Mouse (Mus musculus): ENCODE data around the gene Zbtb46. TPM values are rescaled to one million over a fixed set of nuclear protein-coding genes. Genes with fewer than 3 reads are reported as not detected.

Zbtb46 gene
- polyA plus RNA-seq, 1 experiment from 2014 or later = 9.1 TPM

GRCm38 (mm10) chr2:181385885-181386284, 73.3 kb downstream of the Zbtb46 start:
- Histone ChIP-seq H3K36me3 (ENCODE audit: control insufficient read depth, insufficient read depth, low read length) (peaks cover 23% of the 10 kb centered on the region), H3K4me2 (replicated peaks; ENCODE audit: low read depth, low read length) (no peak overlapping the region), H3K27ac (ENCODE audit: low read length) (no peak overlapping the region), H3K4me1 (ENCODE audit: control insufficient read depth, insufficient read depth, low read length) (no peaks in the 10 kb centered on the region), H3K9ac (replicated peaks; ENCODE audit: low read depth, low read length) (no peak overlapping the region), H3K27me3 (ENCODE audit: control insufficient read depth, insufficient read depth, low read length) (no peaks in the 10 kb centered on the region), H3K9me3 (ENCODE audit: control insufficient read depth, low read depth, low read length) (no peaks in the 10 kb centered on the region), H3K4me3 (ENCODE audit: low read depth, low read length) (no peak overlapping the region)
- 64% methylated on average over 3 of the region's 3 CpGs for WGBS
- ATAC-seq (ENCODE audit: insufficient number of reproducible peaks, insufficient read depth, low FRiP score, low read depth) = no peak

- no peak overlapping the region for H3K4me2 ChIP-seq (replicated peaks; ENCODE audit: low read depth, low read length)
- H3K9me3 ChIP-seq (ENCODE audit: control insufficient read depth, low read depth, low read length) = no peaks in the 10 kb centered on the region
- H3K27me3 ChIP-seq (ENCODE audit: control insufficient read depth, insufficient read depth, low read length) = no peaks in the 10 kb centered on the region
- peaks cover 32% of the 10 kb centered on the region for H3K36me3 ChIP-seq (ENCODE audit: control insufficient read depth, insufficient read depth, low read length)
- 65% methylated on average over 4 of the region's 4 CpGs for WGBS
- ATAC-seq (ENCODE audit: insufficient number of reproducible peaks, insufficient read depth, low FRiP score, low read depth) = peak; percentile 33; the same call in 1 of the 2 replicates
- no peaks in the 10 kb centered on the region for H3K4me1 ChIP-seq (ENCODE audit: control insufficient read depth, insufficient read depth, low read length)
- H3K27ac ChIP-seq (ENCODE audit: low read length) = peak overlapping the region; percentile 27; the same call in 1 of the 2 replicates
- no peak overlapping the region for H3K4me3 ChIP-seq (ENCODE audit: low read depth, low read length)
- no peak overlapping the region for H3K9ac ChIP-seq (replicated peaks; ENCODE audit: low read depth, low read length)
Measured at GRCm38 (mm10) chr2:181384919-181385391, 74.3 kb downstream of the Zbtb46 start.

- ATAC-seq (ENCODE audit: insufficient number of reproducible peaks, insufficient read depth, low FRiP score, low read depth) = no peak
- Histone ChIP-seq H3K27me3 (ENCODE audit: control insufficient read depth, insufficient read depth, low read length) (no peaks in the 10 kb centered on the region), H3K4me1 (ENCODE audit: control insufficient read depth, insufficient read depth, low read length) (no peaks in the 10 kb centered on the region), H3K4me3 (ENCODE audit: low read depth, low read length) (no peak overlapping the region), H3K36me3 (ENCODE audit: control insufficient read depth, insufficient read depth, low read length) (peaks cover 37% of the 10 kb centered on the region), H3K9me3 (ENCODE audit: control insufficient read depth, low read depth, low read length) (no peaks in the 10 kb centered on the region), H3K9ac (replicated peaks; ENCODE audit: low read depth, low read length) (no peak overlapping the region), H3K27ac (ENCODE audit: low read length) (peak overlapping the region; percentile 27; the same call in 1 of the 2 replicates), H3K4me2 (replicated peaks; ENCODE audit: low read depth, low read length) (no peak overlapping the region)
- WGBS = 74% methylated on average over 7 of the region's 7 CpGs
Measured at GRCm38 (mm10) chr2:181384463-181384862, 74.8 kb downstream of the Zbtb46 start.

GRCm38 (mm10) chr2:181381631-181382306, 77.5 kb downstream of the Zbtb46 start:
- Histone ChIP-seq H3K4me1 (ENCODE audit: control insufficient read depth, insufficient read depth, low read length) (no peaks in the 10 kb centered on the region), H3K27me3 (ENCODE audit: control insufficient read depth, insufficient read depth, low read length) (no peaks in the 10 kb centered on the region), H3K9ac (replicated peaks; ENCODE audit: low read depth, low read length) (no peak overlapping the region), H3K4me2 (replicated peaks; ENCODE audit: low read depth, low read length) (no peak overlapping the region), H3K27ac (ENCODE audit: low read length) (no peak overlapping the region), H3K4me3 (ENCODE audit: low read depth, low read length) (no peak overlapping the region), H3K36me3 (ENCODE audit: control insufficient read depth, insufficient read depth, low read length) (peaks cover 46% of the 10 kb centered on the region), H3K9me3 (ENCODE audit: control insufficient read depth, low read depth, low read length) (no peaks in the 10 kb centered on the region)
- no peak for ATAC-seq (ENCODE audit: insufficient number of reproducible peaks, insufficient read depth, low FRiP score, low read depth)
- 85% methylated on average over 6 of the region's 6 CpGs for WGBS

- no peak overlapping the region for H3K27ac ChIP-seq (ENCODE audit: low read length)
- H3K27me3 ChIP-seq (ENCODE audit: control insufficient read depth, insufficient read depth, low read length) = no peaks in the 10 kb centered on the region
- no peak overlapping the region for H3K4me2 ChIP-seq (replicated peaks; ENCODE audit: low read depth, low read length)
- peaks cover 46% of the 10 kb centered on the region for H3K36me3 ChIP-seq (ENCODE audit: control insufficient read depth, insufficient read depth, low read length)
- no peak overlapping the region for H3K9ac ChIP-seq (replicated peaks; ENCODE audit: low read depth, low read length)
- H3K4me1 ChIP-seq (ENCODE audit: control insufficient read depth, insufficient read depth, low read length) = no peaks in the 10 kb centered on the region
- no peaks in the 10 kb centered on the region for H3K9me3 ChIP-seq (ENCODE audit: control insufficient read depth, low read depth, low read length)
- WGBS = 87% methylated on average over 5 of the region's 5 CpGs
- no peak for ATAC-seq (ENCODE audit: insufficient number of reproducible peaks, insufficient read depth, low FRiP score, low read depth)
- H3K4me3 ChIP-seq (ENCODE audit: low read depth, low read length) = no peak overlapping the region
Measured at GRCm38 (mm10) chr2:181381107-181381506, 78.1 kb downstream of the Zbtb46 start.

- no peaks in the 10 kb centered on the region for H3K9me3 ChIP-seq (ENCODE audit: control insufficient read depth, low read depth, low read length)
- H3K27ac ChIP-seq (ENCODE audit: low read length) = no peak overlapping the region
- no peaks in the 10 kb centered on the region for H3K27me3 ChIP-seq (ENCODE audit: control insufficient read depth, insufficient read depth, low read length)
- 86% methylated on average over 5 of the region's 5 CpGs for WGBS
- H3K9ac ChIP-seq (replicated peaks; ENCODE audit: low read depth, low read length) = no peak overlapping the region
- H3K4me3 ChIP-seq (ENCODE audit: low read depth, low read length) = no peak overlapping the region
- no peak overlapping the region for H3K4me2 ChIP-seq (replicated peaks; ENCODE audit: low read depth, low read length)
- no peak for ATAC-seq (ENCODE audit: insufficient number of reproducible peaks, insufficient read depth, low FRiP score, low read depth)
- H3K4me1 ChIP-seq (ENCODE audit: control insufficient read depth, insufficient read depth, low read length) = no peaks in the 10 kb centered on the region
- H3K36me3 ChIP-seq (ENCODE audit: control insufficient read depth, insufficient read depth, low read length) = peaks cover 46% of the 10 kb centered on the region
Measured at GRCm38 (mm10) chr2:181380251-181380650, 79.0 kb downstream of the Zbtb46 start.

- Histone ChIP-seq H3K27ac (ENCODE audit: low read length) (no peak within 1 kb of the TSS), H3K36me3 (ENCODE audit: control insufficient read depth, insufficient read depth, low read length) (peaks cover 46% of the 10 kb centered on the region), H3K4me1 (ENCODE audit: control insufficient read depth, insufficient read depth, low read length) (no peaks in the 10 kb centered on the region), H3K4me2 (replicated peaks; ENCODE audit: low read depth, low read length) (no peak within 1 kb of the TSS), H3K4me3 (ENCODE audit: low read depth, low read length) (no peak within 1 kb of the TSS), H3K9me3 (ENCODE audit: control insufficient read depth, low read depth, low read length) (no peaks in the 10 kb centered on the region), H3K27me3 (ENCODE audit: control insufficient read depth, insufficient read depth, low read length) (no peaks in the 10 kb centered on the region), H3K9ac (replicated peaks; ENCODE audit: low read depth, low read length) (no peak within 1 kb of the TSS)
- 93% methylated on average over 12 of the region's 12 CpGs for WGBS
- ATAC-seq (ENCODE audit: insufficient number of reproducible peaks, insufficient read depth, low FRiP score, low read depth) = no peak
Measured at GRCm38 (mm10) chr2:181379778-181380177, 79.4 kb downstream of the Zbtb46 start, which contains the start of gene Lime1. Lime1 (plus strand) TSS chr2:181380078.

GRCm38 (mm10) chr2:181378701-181379100, 80.5 kb downstream of the Zbtb46 start:
- H3K36me3 ChIP-seq (ENCODE audit: control insufficient read depth, insufficient read depth, low read length) = peaks cover 45% of the 10 kb centered on the region
- H3K4me3 ChIP-seq (ENCODE audit: low read depth, low read length) = no peak overlapping the region
- no peaks in the 10 kb centered on the region for H3K4me1 ChIP-seq (ENCODE audit: control insufficient read depth, insufficient read depth, low read length)
- no peaks in the 10 kb centered on the region for H3K9me3 ChIP-seq (ENCODE audit: control insufficient read depth, low read depth, low read length)
- no peak overlapping the region for H3K4me2 ChIP-seq (replicated peaks; ENCODE audit: low read depth, low read length)
- no peak for ATAC-seq (ENCODE audit: insufficient number of reproducible peaks, insufficient read depth, low FRiP score, low read depth)
- WGBS = 91% methylated on average over 5 of the region's 5 CpGs
- no peak overlapping the region for H3K9ac ChIP-seq (replicated peaks; ENCODE audit: low read depth, low read length)
- H3K27ac ChIP-seq (ENCODE audit: low read length) = no peak overlapping the region
- no peaks in the 10 kb centered on the region for H3K27me3 ChIP-seq (ENCODE audit: control insufficient read depth, insufficient read depth, low read length)

- WGBS = 77% methylated on average over 2 of the region's 2 CpGs
- no peak overlapping the region for H3K27ac ChIP-seq (ENCODE audit: low read length)
- ATAC-seq (ENCODE audit: insufficient number of reproducible peaks, insufficient read depth, low FRiP score, low read depth) = no peak
- no peak overlapping the region for H3K4me2 ChIP-seq (replicated peaks; ENCODE audit: low read depth, low read length)
- no peaks in the 10 kb centered on the region for H3K9me3 ChIP-seq (ENCODE audit: control insufficient read depth, low read depth, low read length)
- no peaks in the 10 kb centered on the region for H3K4me1 ChIP-seq (ENCODE audit: control insufficient read depth, insufficient read depth, low read length)
- H3K36me3 ChIP-seq (ENCODE audit: control insufficient read depth, insufficient read depth, low read length) = peaks cover 33% of the 10 kb centered on the region
- no peaks in the 10 kb centered on the region for H3K27me3 ChIP-seq (ENCODE audit: control insufficient read depth, insufficient read depth, low read length)
- no peak overlapping the region for H3K9ac ChIP-seq (replicated peaks; ENCODE audit: low read depth, low read length)
- no peak overlapping the region for H3K4me3 ChIP-seq (ENCODE audit: low read depth, low read length)
Measured at GRCm38 (mm10) chr2:181377230-181377629, 82.0 kb downstream of the Zbtb46 start.

All from stomach, embryonic 14.5 days (tissue).